In the genomic region with DNA sequence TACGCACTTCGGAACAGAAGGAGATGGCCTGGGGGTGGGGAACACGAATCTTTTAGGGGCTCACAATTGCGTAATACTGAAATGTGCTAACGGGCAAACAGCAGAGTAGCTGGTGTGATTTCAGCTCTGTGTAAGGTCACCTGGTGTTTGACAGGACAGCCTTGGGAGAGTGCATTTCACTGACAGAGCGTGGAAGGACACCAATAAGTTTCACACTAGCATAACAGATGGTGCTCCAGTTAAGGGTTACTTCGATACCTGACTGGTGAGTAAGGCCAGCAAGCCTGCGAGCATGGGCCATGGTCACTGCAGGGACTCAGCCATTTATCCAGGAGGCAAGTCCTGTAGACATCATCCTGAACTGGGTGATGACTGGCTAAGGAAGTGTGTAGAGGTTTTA, we compare ENCODE assay signal across 18 mouse cellular contexts. TPM values are rescaled to one million over a fixed set of nuclear protein-coding genes. Genes with fewer than 3 reads are reported as not detected.
A peak's percentile ranks its signal among the peaks of the same experiment; 100 is the strongest.
DNase-seq lines count a peak whose midpoint lies in the region; ATAC-seq and TF ChIP-seq lines count a peak whose summit lies in the region.
"Had no signal": no experiment of that assay in that cellular context is flagged by ENCODE, and none has a peak within 500 bp of the region (broad histone marks: within the 10 kb centered on the region; RNA-seq: fewer than 3 reads in every experiment).

No protein-coding gene starts in this region.

- H3K27ac ChIP-seq in heart, embryonic 15.5 days, result peak overlapping the region; percentile 48; the same call in 1 of the 2 replicates
- H3K27ac ChIP-seq in heart, embryonic 11.5 days (ENCODE audit: low read depth, low read length), result no peak overlapping the region
- H3K27ac ChIP-seq in liver, adult 2 months (replicated peaks; ENCODE audit: insufficient read depth, low read depth, low read length), result peak overlapping the region; percentile 6; the same call in 1 of the 2 replicates
- no peak overlapping the region for H3K27ac ChIP-seq in liver, embryonic 11.5 days (ENCODE audit: low read depth, low read length)
- peak overlapping the region; percentile 78 for H3K27ac ChIP-seq in brown adipose tissue, adult 24 weeks (replicated peaks; ENCODE audit: low read depth, low read length)
- H3K27ac ChIP-seq in liver, embryonic 15.5 days (replicated peaks), result no peak overlapping the region
- H3K27ac ChIP-seq: embryonic facial prominence, embryonic 12.5 days; hindbrain, embryonic 12.5 days; limb, embryonic 15.5 days; midbrain, embryonic 13.5 days had no signal

- H3K4me2 ChIP-seq in heart, embryonic 15.5 days, result peak overlapping the region; percentile 9; the same call in 1 of the 2 replicates
- no peak overlapping the region for H3K4me2 ChIP-seq in heart, embryonic 11.5 days
- H3K4me2 ChIP-seq in liver, embryonic 11.5 days, result no peak overlapping the region
- no peak overlapping the region for H3K4me2 ChIP-seq in liver, embryonic 15.5 days
- H3K4me2 ChIP-seq: embryonic facial prominence, embryonic 12.5 days; hindbrain, embryonic 12.5 days; limb, embryonic 15.5 days; midbrain, embryonic 13.5 days had no signal

- H3K27me3 ChIP-seq in heart, embryonic 15.5 days, result no peaks in the 10 kb centered on the region
- no peaks in the 10 kb centered on the region for H3K27me3 ChIP-seq in heart, embryonic 11.5 days (ENCODE audit: control insufficient read depth, insufficient read depth, low read length)
- H3K27me3 ChIP-seq in liver, adult 2 months (ENCODE audit: control insufficient read depth, insufficient read depth, low read length), result no peaks in the 10 kb centered on the region
- no peaks in the 10 kb centered on the region for H3K27me3 ChIP-seq in liver, embryonic 11.5 days (replicated peaks; ENCODE audit: control insufficient read depth, insufficient read depth, low read length)
- no peaks in the 10 kb centered on the region for H3K27me3 ChIP-seq in liver, embryonic 15.5 days
- H3K27me3 ChIP-seq: embryonic facial prominence, embryonic 12.5 days; hindbrain, embryonic 12.5 days; limb, embryonic 15.5 days; midbrain, embryonic 13.5 days had no signal

- ATAC-seq in heart, embryonic 15.5 days (replicated peaks; ENCODE audit: insufficient number of reproducible peaks, insufficient read depth, low FRiP score, low read depth), result no peak
- no peak for ATAC-seq in heart, embryonic 11.5 days (replicated peaks; ENCODE audit: insufficient number of reproducible peaks, low FRiP score, low TSS enrichment)
- no peak for ATAC-seq in liver, embryonic 11.5 days (replicated peaks; ENCODE audit: low FRiP score)
- peak; percentile 43; the same call in 1 of the 2 replicates for ATAC-seq in liver, embryonic 15.5 days (ENCODE audit: insufficient read depth)
- ATAC-seq: midbrain, embryonic 13.5 days had no signal

- no peak overlapping the region for H3K4me3 ChIP-seq in heart, embryonic 15.5 days
- no peak overlapping the region for H3K4me3 ChIP-seq in heart, embryonic 11.5 days (ENCODE audit: low read depth, low read length)
- H3K4me3 ChIP-seq in liver, adult 2 months (ENCODE audit: insufficient read depth, low read depth, low read length), result no peak overlapping the region
- H3K4me3 ChIP-seq in liver, embryonic 11.5 days (ENCODE audit: low read depth, low read length), result no peak overlapping the region
- no peak overlapping the region for H3K4me3 ChIP-seq in brown adipose tissue, adult 24 weeks (ENCODE audit: insufficient read depth, low read depth, low read length)
- no peak overlapping the region for H3K4me3 ChIP-seq in liver, embryonic 15.5 days (replicated peaks)
- H3K4me3 ChIP-seq: embryonic facial prominence, embryonic 12.5 days; hindbrain, embryonic 12.5 days; limb, embryonic 15.5 days; midbrain, embryonic 13.5 days had no signal

- no peak overlapping the region for H3K9ac ChIP-seq in heart, embryonic 15.5 days
- no peak overlapping the region for H3K9ac ChIP-seq in heart, embryonic 11.5 days (ENCODE audit: low read depth, low read length)
- no peak overlapping the region for H3K9ac ChIP-seq in liver, adult 2 months (ENCODE audit: low read depth, low read length)
- no peak overlapping the region for H3K9ac ChIP-seq in liver, embryonic 11.5 days (ENCODE audit: low read depth, low read length)
- H3K9ac ChIP-seq in liver, embryonic 15.5 days, result no peak overlapping the region
- H3K9ac ChIP-seq: embryonic facial prominence, embryonic 12.5 days; hindbrain, embryonic 12.5 days; limb, embryonic 15.5 days; midbrain, embryonic 13.5 days had no signal

- peaks cover 51% of the 10 kb centered on the region for H3K4me1 ChIP-seq in heart, embryonic 15.5 days (replicated peaks)
- H3K4me1 ChIP-seq in heart, embryonic 11.5 days (ENCODE audit: control insufficient read depth, insufficient read depth, low read length), result peaks cover 54% of the 10 kb centered on the region
- peaks cover 57% of the 10 kb centered on the region for H3K4me1 ChIP-seq in liver, adult 2 months (ENCODE audit: control insufficient read depth, insufficient read depth, low read length)
- peaks cover 53% of the 10 kb centered on the region for H3K4me1 ChIP-seq in liver, embryonic 11.5 days (replicated peaks; ENCODE audit: control insufficient read depth, insufficient read depth, low read length)
- H3K4me1 ChIP-seq in brown adipose tissue, adult 24 weeks (ENCODE audit: control insufficient read depth, insufficient read depth, insufficient read length, low read length), result peaks cover 35% of the 10 kb centered on the region
- peaks cover 92% of the 10 kb centered on the region for H3K4me1 ChIP-seq in liver, embryonic 15.5 days (replicated peaks)

- DNase-seq in liver, adult 2 months (ENCODE audit: extremely low read depth, low read depth, low spot score), result peak; percentile 66
- DNase-seq in liver, embryonic 11.5 days (ENCODE audit: low spot score), result no peak
- no peak for DNase-seq in urinary bladder, postnatal 14 days (ENCODE audit: low spot score)
- no peak for DNase-seq in adrenal gland, postnatal 4 days (ENCODE audit: low spot score in 2 of 2)
- DNase-seq: adrenal gland, postnatal 14 days; cerebellum, adult 11 months; cerebellum, postnatal 36 days; gastrocnemius, postnatal 25 days; right cerebral cortex, postnatal 25 days; thymus, postnatal 36 days had no signal

- no peaks in the 10 kb centered on the region for H3K9me3 ChIP-seq in heart, embryonic 15.5 days (replicated peaks)
- H3K9me3 ChIP-seq in heart, embryonic 11.5 days (replicated peaks; ENCODE audit: control insufficient read depth, low read length), result no peaks in the 10 kb centered on the region
- no peaks in the 10 kb centered on the region for H3K9me3 ChIP-seq in liver, embryonic 11.5 days (ENCODE audit: control insufficient read depth, low read length)
- no peaks in the 10 kb centered on the region for H3K9me3 ChIP-seq in liver, embryonic 15.5 days (replicated peaks)
- H3K9me3 ChIP-seq: embryonic facial prominence, embryonic 12.5 days; hindbrain, embryonic 12.5 days; limb, embryonic 15.5 days; midbrain, embryonic 13.5 days had no signal

- H3K79me2 ChIP-seq in liver, adult 2 months (ENCODE audit: control insufficient read depth, insufficient read depth, low read length), result peaks cover 85% of the 10 kb centered on the region

- H3K36me3 ChIP-seq in heart, embryonic 15.5 days, result no peaks in the 10 kb centered on the region
- no peaks in the 10 kb centered on the region for H3K36me3 ChIP-seq in heart, embryonic 11.5 days (ENCODE audit: control insufficient read depth, insufficient read depth, low read length)
- H3K36me3 ChIP-seq in liver, adult 2 months (ENCODE audit: control insufficient read depth, insufficient read depth, low read length), result no peaks in the 10 kb centered on the region
- H3K36me3 ChIP-seq in liver, embryonic 11.5 days (ENCODE audit: control insufficient read depth, insufficient read depth, low read length), result no peaks in the 10 kb centered on the region
- no peaks in the 10 kb centered on the region for H3K36me3 ChIP-seq in liver, embryonic 15.5 days (replicated peaks)
- H3K36me3 ChIP-seq: embryonic facial prominence, embryonic 12.5 days; hindbrain, embryonic 12.5 days; limb, embryonic 15.5 days; midbrain, embryonic 13.5 days had no signal

- 58% methylated on average over 8 of the region's 8 CpGs for WGBS in heart, embryonic 15.5 days
- 71% methylated on average over 8 of the region's 8 CpGs for WGBS in heart, embryonic 11.5 days (ENCODE audit: insufficient replicate concordance)
- WGBS in liver, adult 2 months, result 26% methylated on average over 8 of the region's 8 CpGs
- WGBS in liver, embryonic 11.5 days, result 69% methylated on average over 8 of the region's 8 CpGs
- WGBS in liver, embryonic 15.5 days (ENCODE audit: insufficient replicate concordance), result 55% methylated on average over 8 of the region's 8 CpGs

- no peak for TF ChIP-seq POLR2A in liver, adult 2 months (IDR thresholded peaks at IDR 0.05; ENCODE audit: extremely low read depth, insufficient read depth, low read length)

- no peak for TF ChIP-seq CTCF in liver, adult 2 months (IDR thresholded peaks at IDR 0.05; ENCODE audit: low read depth, low read length)

RNA-seq across cellular contexts. Expression of a gene that starts 18.7 kb away (rescaled TPM):
- polyA plus RNA-seq in heart, embryonic 15.5 days (2015; fragmentation: Nextera tagmentation; extraction: Ambion mirVana), result 15.9 and 16.0 TPM in 2 replicates
- 12.0 and 13.8 TPM in 2 replicates for polyA plus RNA-seq in heart, embryonic 11.5 days (2014; fragmentation: Nextera tagmentation; extraction: Ambion mirVana)
- total RNA-seq in liver, adult 2 months (2014; rRNA removed), result 29.0 and 37.4 TPM in 2 replicates
- 15.0 and 20.3 TPM in 2 replicates for polyA plus RNA-seq in liver, adult 2 months (2012; rRNA removed)
- 16.7 and 18.6 TPM in 2 replicates for polyA plus RNA-seq in liver, embryonic 11.5 days (2014; fragmentation: Nextera tagmentation; extraction: Ambion mirVana)
- 22.5 and 25.2 TPM in 2 replicates for polyA plus RNA-seq in brown adipose tissue, adult 24 weeks (2012; ENCODE audit: insufficient read depth, insufficient read length, missing spikeins)
- polyA plus RNA-seq in liver, embryonic 15.5 days (2015; fragmentation: Nextera tagmentation; extraction: Ambion mirVana), result 8.0 and 8.8 TPM in 2 replicates
- total RNA-seq in adrenal gland, postnatal 4 days (2021), result 10 to 100 TPM; 57.5 to 59.7 TPM

Comparison
In these comparisons a context has a peak if more than half of its experiments do, and no peak if none do; other contexts are left out.
1. H3K27ac ChIP-seq: peak in heart, embryonic 15.5 days (single experiment), liver, adult 2 months (single experiment) and brown adipose tissue, adult 24 weeks (single experiment); none in heart, embryonic 11.5 days (single experiment), liver, embryonic 11.5 days (single experiment) and liver, embryonic 15.5 days (single experiment).